ENCODE assay signal across 24 mouse cellular contexts in genomic region chr19:26550299-26550698, GRCm38 (mm10). TPM values are rescaled to one million over a fixed set of nuclear protein-coding genes. Genes with fewer than 3 reads are reported as not detected.
DNase-seq lines count a peak whose midpoint lies in the region; ATAC-seq lines count a peak whose summit lies in the region.
"Had no signal": no experiment of that assay in that cellular context is flagged by ENCODE, and none has a peak within 500 bp of the region (broad histone marks: within the 10 kb centered on the region; RNA-seq: fewer than 3 reads in every experiment).

No protein-coding gene starts in this region.

- 32% methylated on average over 5 of the region's 5 CpGs for WGBS in embryonic facial prominence, embryonic 11.5 days
- 41% methylated on average over 5 of the region's 5 CpGs for WGBS in embryonic facial prominence, embryonic 10.5 days
- WGBS in neural tube, embryonic 14.5 days = 17% methylated on average over 5 of the region's 5 CpGs
- WGBS in neural tube, embryonic 15.5 days = 14% methylated on average over 5 of the region's 5 CpGs
- 14% methylated on average over 5 of the region's 5 CpGs for WGBS in limb, embryonic 11.5 days
- 24% methylated on average over 5 of the region's 5 CpGs for WGBS in limb, embryonic 15.5 days

- H3K4me2 ChIP-seq in embryonic facial prominence, embryonic 11.5 days (ENCODE audit: low read depth, low read length) = no peak overlapping the region
- H3K4me2 ChIP-seq in neural tube, embryonic 14.5 days (ENCODE audit: low read depth, low read length) = no peak overlapping the region
- H3K4me2 ChIP-seq in neural tube, embryonic 15.5 days = no peak overlapping the region
- no peak overlapping the region for H3K4me2 ChIP-seq in limb, embryonic 11.5 days (ENCODE audit: low read depth, severe bottlenecking)
- no peak overlapping the region for H3K4me2 ChIP-seq in limb, embryonic 15.5 days
- H3K4me2 ChIP-seq: embryonic facial prominence, embryonic 15.5 days; forebrain, embryonic 15.5 days; heart, embryonic 11.5 days; heart, embryonic 15.5 days; hindbrain, embryonic 13.5 days had no signal

- DNase-seq in embryonic facial prominence, embryonic 11.5 days (ENCODE audit: low spot score) = peak; percentile 4
- DNase-seq in embryonic facial prominence, embryonic 10.5 days (ENCODE audit: low spot score) = no peak
- peak; percentile 57 for DNase-seq in limb, embryonic 11.5 days (ENCODE audit: low spot score)
- no peak for DNase-seq in cerebellum, adult 18-20 months
- DNase-seq: adrenal gland, postnatal 14 days; cerebellum, adult 11-12 months; cerebellum, adult 9-11 months; cerebellum, postnatal 36 days; embryo, embryonic 11 days; gastrocnemius, postnatal 14 days; heart, adult 2 months; heart, postnatal 14 days had no signal

- H3K9ac ChIP-seq in embryonic facial prominence, embryonic 11.5 days (replicated peaks; ENCODE audit: low read length) = no peak overlapping the region
- H3K9ac ChIP-seq in neural tube, embryonic 14.5 days (replicated peaks; ENCODE audit: low read depth, low read length) = no peak overlapping the region
- no peak overlapping the region for H3K9ac ChIP-seq in neural tube, embryonic 15.5 days (replicated peaks)
- H3K9ac ChIP-seq in limb, embryonic 11.5 days (ENCODE audit: low read length) = no peak overlapping the region
- no peak overlapping the region for H3K9ac ChIP-seq in limb, embryonic 15.5 days
- H3K9ac ChIP-seq: embryonic facial prominence, embryonic 15.5 days; forebrain, embryonic 15.5 days; heart, embryonic 15.5 days; hindbrain, embryonic 13.5 days had no signal

- H3K27me3 ChIP-seq in embryonic facial prominence, embryonic 11.5 days (ENCODE audit: control insufficient read depth, insufficient read depth, low read length) = no peaks in the 10 kb centered on the region
- H3K27me3 ChIP-seq in embryonic facial prominence, embryonic 10.5 days (replicated peaks; ENCODE audit: low read depth, poor library complexity, severe bottlenecking) = no peaks in the 10 kb centered on the region
- H3K27me3 ChIP-seq in neural tube, embryonic 14.5 days (ENCODE audit: control insufficient read depth, insufficient read depth, low read length) = no peaks in the 10 kb centered on the region
- H3K27me3 ChIP-seq in neural tube, embryonic 15.5 days (replicated peaks) = no peaks in the 10 kb centered on the region
- no peaks in the 10 kb centered on the region for H3K27me3 ChIP-seq in limb, embryonic 11.5 days (ENCODE audit: control insufficient read depth, insufficient read depth, low read length)
- H3K27me3 ChIP-seq in limb, embryonic 15.5 days = no peaks in the 10 kb centered on the region
- H3K27me3 ChIP-seq: embryonic facial prominence, embryonic 15.5 days; forebrain, embryonic 15.5 days; heart, embryonic 15.5 days; hindbrain, embryonic 13.5 days had no signal

- H3K9me3 ChIP-seq in embryonic facial prominence, embryonic 11.5 days (replicated peaks; ENCODE audit: control insufficient read depth, low read length) = no peaks in the 10 kb centered on the region
- no peaks in the 10 kb centered on the region for H3K9me3 ChIP-seq in embryonic facial prominence, embryonic 10.5 days
- no peaks in the 10 kb centered on the region for H3K9me3 ChIP-seq in neural tube, embryonic 14.5 days (ENCODE audit: control insufficient read depth, low read length)
- no peaks in the 10 kb centered on the region for H3K9me3 ChIP-seq in neural tube, embryonic 15.5 days (replicated peaks)
- H3K9me3 ChIP-seq in limb, embryonic 11.5 days (ENCODE audit: control insufficient read depth, low read length) = no peaks in the 10 kb centered on the region
- no peaks in the 10 kb centered on the region for H3K9me3 ChIP-seq in limb, embryonic 15.5 days
- H3K9me3 ChIP-seq: embryonic facial prominence, embryonic 15.5 days; forebrain, embryonic 10.5 days; forebrain, embryonic 15.5 days; heart, embryonic 15.5 days; hindbrain, embryonic 13.5 days had no signal

- H3K4me1 ChIP-seq in embryonic facial prominence, embryonic 11.5 days (ENCODE audit: control insufficient read depth, insufficient read depth, low read length) = peaks cover 3% of the 10 kb centered on the region
- peaks cover 26% of the 10 kb centered on the region for H3K4me1 ChIP-seq in embryonic facial prominence, embryonic 10.5 days
- H3K4me1 ChIP-seq in neural tube, embryonic 14.5 days (ENCODE audit: control insufficient read depth, insufficient read depth, low read length) = no peaks in the 10 kb centered on the region; the same call in 1 of the 2 replicates
- peaks cover 6% of the 10 kb centered on the region; the same call in 1 of the 2 replicates for H3K4me1 ChIP-seq in neural tube, embryonic 15.5 days
- peaks cover 26% of the 10 kb centered on the region for H3K4me1 ChIP-seq in limb, embryonic 11.5 days (ENCODE audit: control insufficient read depth, insufficient read depth, low read length)
- H3K4me1 ChIP-seq in limb, embryonic 15.5 days = peaks cover 36% of the 10 kb centered on the region
- H3K4me1 ChIP-seq: heart, embryonic 15.5 days had no signal

- no peak for ATAC-seq in embryonic facial prominence, embryonic 11.5 days (replicated peaks; ENCODE audit: insufficient number of reproducible peaks, low FRiP score, low TSS enrichment, low read depth)
- 0 out of 2 replicates have a peak, but pooled peaks have one; percentile 19 for ATAC-seq in neural tube, embryonic 14.5 days (ENCODE audit: low read depth)
- no peak for ATAC-seq in neural tube, embryonic 15.5 days (ENCODE audit: low FRiP score)
- peak; percentile 59; the same call in 1 of the 2 replicates for ATAC-seq in limb, embryonic 11.5 days (ENCODE audit: insufficient number of reproducible peaks, low FRiP score, low TSS enrichment, low read depth)
- ATAC-seq in limb, embryonic 15.5 days (ENCODE audit: insufficient number of reproducible peaks, low FRiP score, low TSS enrichment, low read depth) = 0 out of 2 replicates have a peak, but pooled peaks have one; percentile 26
- ATAC-seq in megakaryocyte-erythroid progenitor cell, adult 5-6 weeks (replicated peaks; ENCODE audit: low FRiP score, low TSS enrichment, poor library complexity, severe bottlenecking) = no peak
- ATAC-seq: forebrain, embryonic 15.5 days; hindbrain, postnatal 0 days had no signal

- no peak overlapping the region for H3K27ac ChIP-seq in embryonic facial prominence, embryonic 11.5 days (replicated peaks; ENCODE audit: low read depth, low read length)
- H3K27ac ChIP-seq in embryonic facial prominence, embryonic 10.5 days (replicated peaks) = no peak overlapping the region
- no peak overlapping the region for H3K27ac ChIP-seq in neural tube, embryonic 14.5 days (ENCODE audit: low read depth, low read length)
- no peak overlapping the region for H3K27ac ChIP-seq in neural tube, embryonic 15.5 days (replicated peaks)
- no peak overlapping the region; the same call in 1 of the 2 replicates for H3K27ac ChIP-seq in limb, embryonic 11.5 days (replicated peaks; ENCODE audit: low read depth, low read length)
- peak overlapping the region; percentile 50; the same call in 1 of the 2 replicates for H3K27ac ChIP-seq in limb, embryonic 15.5 days
- H3K27ac ChIP-seq: forebrain, embryonic 10.5 days; forebrain, embryonic 15.5 days; heart, adult 2 months; heart, embryonic 15.5 days; hindbrain, embryonic 13.5 days; hindbrain, postnatal 0 days had no signal

- H3K36me3 ChIP-seq in embryonic facial prominence, embryonic 11.5 days (replicated peaks; ENCODE audit: control insufficient read depth, insufficient read depth, low read depth, low read length) = no peaks in the 10 kb centered on the region
- H3K36me3 ChIP-seq in embryonic facial prominence, embryonic 10.5 days (replicated peaks) = no peaks in the 10 kb centered on the region
- no peaks in the 10 kb centered on the region for H3K36me3 ChIP-seq in neural tube, embryonic 14.5 days (ENCODE audit: control insufficient read depth, insufficient read depth, low read length)
- H3K36me3 ChIP-seq in neural tube, embryonic 15.5 days = no peaks in the 10 kb centered on the region
- H3K36me3 ChIP-seq in limb, embryonic 11.5 days (ENCODE audit: control insufficient read depth, insufficient read depth, low read length) = no peaks in the 10 kb centered on the region
- H3K36me3 ChIP-seq in limb, embryonic 15.5 days = no peaks in the 10 kb centered on the region
- H3K36me3 ChIP-seq: embryonic facial prominence, embryonic 15.5 days; forebrain, embryonic 10.5 days; forebrain, embryonic 15.5 days; heart, embryonic 15.5 days; hindbrain, embryonic 13.5 days had no signal

- H3K4me3 ChIP-seq in embryonic facial prominence, embryonic 11.5 days (ENCODE audit: low read depth, low read length) = no peak overlapping the region
- H3K4me3 ChIP-seq in embryonic facial prominence, embryonic 10.5 days = no peak overlapping the region
- H3K4me3 ChIP-seq in neural tube, embryonic 14.5 days (ENCODE audit: low read depth, low read length) = no peak overlapping the region
- H3K4me3 ChIP-seq in neural tube, embryonic 15.5 days (replicated peaks) = no peak overlapping the region
- H3K4me3 ChIP-seq in limb, embryonic 11.5 days (ENCODE audit: low read depth, low read length) = no peak overlapping the region
- H3K4me3 ChIP-seq in limb, embryonic 15.5 days = no peak overlapping the region
- H3K4me3 ChIP-seq: embryonic facial prominence, embryonic 15.5 days; erythroblast, embryonic 14.5 days; forebrain, embryonic 10.5 days; forebrain, embryonic 15.5 days; heart, adult 2 months; heart, embryonic 15.5 days; hindbrain, embryonic 13.5 days had no signal

RNA-seq across cellular contexts. Expression of gene Smarca2, which starts 54.6 kb away (rescaled TPM):
- 46.2 and 53.4 TPM in 2 replicates for polyA plus RNA-seq in embryonic facial prominence, embryonic 11.5 days (2014; fragmentation: Nextera tagmentation; extraction: Ambion mirVana)
- polyA plus RNA-seq in embryonic facial prominence, embryonic 10.5 days (2016; fragmentation: Nextera tagmentation; extraction: Ambion mirVana) = 39.2 and 49.0 TPM in 2 replicates
- polyA plus RNA-seq in neural tube, embryonic 14.5 days (2014; fragmentation: Nextera tagmentation; extraction: Ambion mirVana) = 121 and 128 TPM in 2 replicates
- 84.5 and 99.7 TPM in 2 replicates for polyA plus RNA-seq in neural tube, embryonic 15.5 days (2015; fragmentation: Nextera tagmentation; extraction: Ambion mirVana)
- 60.0 and 61.8 TPM in 2 replicates for polyA plus RNA-seq in limb, embryonic 11.5 days (2014; fragmentation: Nextera tagmentation; extraction: Ambion mirVana)
- polyA plus RNA-seq in limb, embryonic 15.5 days (2015; fragmentation: Nextera tagmentation; extraction: Ambion mirVana) = 63.6 and 68.2 TPM in 2 replicates
- total RNA-seq in megakaryocyte-erythroid progenitor cell, adult 5-6 weeks (2014; fragmentation: Nextera tagmentation) = 38.6 and 42.1 TPM in 2 replicates
- 37.5 and 48.5 TPM in 2 replicates for total RNA-seq in megakaryocyte-erythroid progenitor cell, adult 5-6 weeks (2017)

Comparison
In these comparisons a context has a peak if more than half of its experiments do, and no peak if none do; other contexts are left out.
1. ATAC-seq: peak in neural tube, embryonic 14.5 days (single experiment), limb, embryonic 11.5 days (single experiment) and limb, embryonic 15.5 days (single experiment); none in embryonic facial prominence, embryonic 11.5 days (single experiment), neural tube, embryonic 15.5 days (single experiment) and megakaryocyte-erythroid progenitor cell, adult 5-6 weeks (single experiment).
2. DNase-seq: peak in embryonic facial prominence, embryonic 11.5 days (single experiment) and limb, embryonic 11.5 days (single experiment); none in embryonic facial prominence, embryonic 10.5 days (single experiment) and cerebellum, adult 18-20 months (0 of 2).